Mouse (Mus musculus) CD4-positive, CD25-positive, alpha-beta regulatory T cell, adult 4 months (primary cell): ENCODE data around the gene Cyp2f2. TPM values are rescaled to one million over a fixed set of nuclear protein-coding genes. Genes with fewer than 3 reads are reported as not detected.

Source experiments
- ATAC-seq: one replicate; pipeline ENCODE4 v1.8.0; 2017
- polyA plus RNA-seq, 2 experiments: library from polyadenylated mRNA; unstranded; fragments of 100-300 nt; shearing (Covaris generic); gene quantifications; one replicate each; pipeline ENCODE4 v1.2.1; 2017

Gene Cyp2f2
- not detected for polyA plus RNA-seq

DNA sequence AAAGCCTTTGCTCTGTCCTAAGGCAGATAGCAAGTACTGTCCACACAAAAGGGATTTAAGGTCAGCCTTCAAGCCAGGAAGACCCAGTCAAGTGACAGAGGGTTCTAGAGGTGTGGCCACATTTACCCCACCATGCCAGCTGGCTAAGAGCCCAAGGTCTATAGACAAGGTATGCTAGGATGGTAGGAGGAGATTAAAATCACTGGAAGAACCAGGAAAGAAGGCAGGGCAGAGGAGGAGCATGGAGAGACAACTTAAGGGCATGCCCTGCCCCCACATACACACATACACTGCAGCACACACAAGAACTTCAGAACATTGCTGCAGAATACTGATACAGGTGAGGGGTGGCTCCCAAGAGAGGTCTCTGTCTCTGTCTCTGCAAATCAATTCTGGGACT lies at the start of gene Cyp2f2:
Gene Cyp2f2 (plus strand): TSS at position 234 of the 400 bp plus-strand sequence.
- no peak for ATAC-seq

DNA sequence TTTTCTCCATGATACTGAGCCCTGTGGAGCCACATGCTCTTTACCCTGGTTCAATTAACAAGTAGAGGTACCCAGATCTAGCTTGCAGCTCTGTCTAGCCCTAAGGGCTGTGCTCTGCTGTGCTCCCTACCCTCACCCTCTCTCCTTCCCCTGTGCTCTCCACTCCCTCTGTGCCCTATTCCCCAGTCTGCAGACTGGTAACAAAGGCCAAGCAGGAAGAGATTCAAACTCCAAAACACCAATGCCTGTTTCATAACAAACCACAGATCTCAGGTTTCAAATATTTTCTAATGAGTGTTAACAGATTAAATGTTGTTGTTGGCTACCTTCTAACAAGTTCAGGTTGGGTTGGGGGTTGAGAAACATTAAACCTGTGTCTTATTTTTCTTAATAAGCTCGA lies 41.1 kb upstream of the Cyp2f2 start:
- ATAC-seq, result no peak

DNA sequence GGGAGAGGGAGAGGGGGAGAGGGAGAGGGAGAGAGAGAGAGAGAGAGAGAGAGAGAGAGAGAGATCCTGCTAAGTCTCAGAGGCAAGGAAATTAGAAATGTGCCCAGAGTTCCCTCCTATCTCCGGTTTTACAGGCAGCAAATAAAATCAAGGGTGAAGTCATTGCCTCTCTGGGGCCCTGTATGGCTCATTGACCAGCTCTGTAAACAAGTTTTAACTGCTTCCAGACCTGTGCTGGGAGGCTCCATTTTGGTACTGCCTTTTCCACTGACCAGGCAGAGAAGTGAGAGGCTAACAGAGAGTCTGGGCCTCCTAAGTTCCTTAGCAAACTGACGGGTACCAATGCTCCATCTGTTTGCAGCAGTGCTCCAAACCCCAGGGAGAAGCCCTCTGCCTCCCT lies 38.1 kb upstream of the Cyp2f2 start:
- no peak for ATAC-seq

DNA sequence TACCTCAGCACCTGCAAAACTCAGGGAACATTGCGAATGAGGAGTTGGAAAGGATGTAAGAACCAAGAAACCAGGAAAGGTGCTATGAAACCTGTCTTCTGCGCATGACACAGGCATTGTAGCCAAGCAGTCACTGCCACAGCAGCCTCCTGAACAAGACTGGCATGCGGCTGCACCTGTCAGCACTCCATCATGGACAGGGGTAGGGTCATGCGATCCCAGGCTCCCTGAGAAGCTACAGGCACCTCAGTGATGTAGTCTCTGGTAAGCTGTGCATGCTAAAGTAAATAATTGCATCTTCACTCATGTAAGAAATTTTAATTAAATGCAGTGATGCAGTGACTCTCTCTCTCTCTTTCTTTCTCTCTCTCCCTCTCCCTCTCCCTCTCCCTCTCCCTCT lies 28.7 kb upstream of the Cyp2f2 start:
- ATAC-seq, result no peak

DNA sequence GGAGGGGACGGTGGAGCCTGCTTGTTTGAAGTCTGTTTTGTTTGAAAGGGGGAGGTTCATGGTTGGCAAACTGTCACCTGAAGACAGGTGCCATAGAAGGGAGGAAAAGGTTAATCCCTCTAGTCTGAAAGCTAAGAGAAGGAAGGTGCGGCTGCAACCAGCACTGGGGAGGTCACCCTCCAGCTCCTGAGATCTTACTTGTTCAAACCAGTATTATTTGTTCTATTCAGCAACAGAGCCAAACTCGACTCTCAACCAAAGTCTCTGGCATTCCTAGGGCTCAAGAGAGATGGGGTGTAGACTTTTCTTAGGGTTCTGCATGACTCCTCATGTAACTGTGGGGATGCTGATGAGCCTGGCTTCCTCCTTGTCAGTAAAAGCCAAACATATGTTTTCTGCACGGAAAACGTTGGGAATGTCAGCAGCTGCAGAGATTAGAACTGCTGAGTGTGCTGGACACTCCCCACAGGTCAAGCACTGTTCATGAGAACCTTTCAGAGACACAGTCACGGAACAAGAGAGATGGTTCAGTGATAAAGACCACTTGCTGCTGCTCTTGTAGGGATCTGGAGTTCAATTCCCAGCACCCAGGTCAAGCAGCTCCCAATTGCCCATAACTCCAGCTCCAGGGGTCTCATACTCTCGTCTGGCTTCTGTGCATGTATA lies 27.5 kb upstream of the Cyp2f2 start:
- no peak for ATAC-seq

DNA sequence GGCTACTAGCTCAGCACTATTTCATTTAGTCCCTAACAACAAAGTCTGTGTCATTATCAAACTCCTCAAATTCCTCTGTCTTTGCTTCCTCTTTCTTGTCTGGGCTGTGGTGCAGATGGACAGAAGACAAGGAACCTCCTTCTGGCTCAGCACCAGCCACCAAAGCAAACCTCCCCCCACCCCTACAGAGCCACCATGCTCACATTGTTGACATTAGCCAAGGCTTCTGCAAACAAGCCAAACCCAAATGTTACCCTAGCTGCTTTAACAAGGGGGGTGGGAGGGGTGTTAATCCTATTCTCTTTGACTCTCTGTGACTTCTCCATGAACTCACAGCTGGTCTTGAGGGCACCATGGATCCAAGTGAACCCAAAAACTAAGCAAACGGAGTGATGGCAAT lies 26.8 kb upstream of the Cyp2f2 start:
- ATAC-seq, result no peak

DNA sequence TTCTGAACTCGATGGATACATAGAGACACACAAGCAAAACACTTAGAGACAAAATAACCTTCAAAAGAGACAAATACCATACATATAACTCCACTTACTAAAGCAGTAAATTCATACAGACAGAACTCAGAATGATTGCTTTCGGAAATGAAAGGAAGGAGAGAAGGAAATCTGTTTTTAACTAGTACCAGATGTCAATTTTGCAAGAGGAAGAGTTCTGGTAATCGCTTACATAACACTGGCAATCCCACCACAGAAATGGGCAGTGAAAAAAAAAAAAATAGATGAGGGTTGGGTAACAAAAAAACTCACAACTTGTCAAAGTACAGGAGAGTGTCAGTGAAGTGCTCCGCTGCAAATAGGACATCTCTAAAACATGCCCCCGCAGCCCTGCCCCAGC lies 14.8 kb upstream of the Cyp2f2 start:
- ATAC-seq, result no peak

DNA sequence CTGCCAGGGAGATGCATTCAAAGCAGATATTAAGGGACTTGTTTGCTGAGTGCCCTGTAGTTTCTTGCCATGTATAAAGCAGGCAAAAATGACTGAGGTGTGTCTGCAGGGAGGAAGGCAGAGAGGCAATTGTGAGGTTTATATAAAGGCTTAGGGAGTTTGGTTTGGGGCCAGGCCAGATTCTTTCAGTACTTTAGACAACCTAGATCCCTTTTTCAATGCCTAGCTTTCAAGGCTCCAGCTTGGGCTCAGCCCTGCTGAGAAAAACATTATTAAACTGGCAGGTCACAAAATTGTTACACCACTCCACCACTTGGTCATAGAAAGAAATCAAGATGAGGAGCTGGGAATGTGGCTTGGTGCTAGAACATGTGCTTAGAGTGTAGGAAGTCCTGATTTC lies 9.4 kb upstream of the Cyp2f2 start:
- no peak for ATAC-seq

DNA sequence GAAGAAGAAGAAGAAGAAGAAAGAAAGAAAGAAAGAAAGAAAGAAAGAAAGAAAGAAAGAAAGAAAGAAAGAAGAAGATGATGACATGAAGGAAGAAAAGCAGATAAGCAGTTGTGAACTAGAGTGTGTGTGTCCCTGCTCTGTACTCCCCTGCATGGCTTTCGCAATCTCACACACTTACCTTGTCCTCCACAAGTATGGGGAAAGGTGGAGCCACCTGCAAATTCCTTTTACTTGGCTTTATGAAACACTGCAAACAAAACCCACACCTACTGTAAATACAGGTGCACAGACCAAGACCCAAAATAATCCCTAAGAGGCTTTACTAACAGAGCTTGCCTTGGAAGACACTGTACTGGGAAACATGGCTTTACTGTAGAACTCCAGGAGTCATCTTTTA lies 8.7 kb upstream of the Cyp2f2 start:
- ATAC-seq, result no peak

DNA sequence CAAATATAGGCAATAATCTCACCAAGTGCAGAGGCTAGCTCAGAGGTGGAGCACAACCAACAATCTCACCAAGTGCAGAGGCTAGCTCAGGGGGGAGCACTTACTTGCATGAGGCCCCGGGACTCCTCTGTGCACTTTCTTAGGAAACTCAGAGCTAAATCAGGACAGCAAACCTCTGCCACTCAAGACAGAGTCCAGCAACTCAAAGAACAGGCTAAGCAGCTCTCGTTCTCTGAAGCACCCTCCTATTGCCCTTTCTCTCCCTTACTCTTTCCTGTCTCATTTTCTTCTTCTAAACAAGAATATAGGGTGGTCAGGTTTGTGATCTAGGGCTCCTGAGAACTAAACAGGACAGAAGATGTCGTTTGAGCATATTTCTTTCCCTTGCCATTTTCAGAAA lies 7.7 kb upstream of the Cyp2f2 start:
- no peak for ATAC-seq

DNA sequence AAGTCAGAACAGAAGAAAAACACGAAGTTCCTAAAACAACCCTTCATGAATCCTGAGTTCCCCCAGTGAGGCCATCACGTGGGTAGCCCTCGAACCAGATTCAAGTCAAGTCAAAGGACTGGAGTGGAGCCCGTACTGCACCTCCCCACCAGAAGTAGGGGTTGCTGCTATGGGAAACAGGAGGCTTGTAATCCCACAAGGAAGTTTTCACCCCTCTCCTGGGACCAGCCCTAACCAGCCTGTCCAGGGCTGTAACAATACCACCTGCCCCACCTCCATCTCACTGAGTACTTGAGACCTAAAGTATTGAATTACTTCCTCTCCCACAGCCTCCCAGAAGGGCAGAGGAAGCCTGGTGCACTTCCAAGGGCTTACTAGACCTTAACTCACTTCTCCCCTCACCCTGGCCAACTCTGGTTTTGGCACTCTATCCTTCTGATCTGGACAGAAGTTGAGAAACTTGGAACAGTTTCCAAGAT lies 1.6 kb upstream of the Cyp2f2 start:
- ATAC-seq, result no peak

DNA sequence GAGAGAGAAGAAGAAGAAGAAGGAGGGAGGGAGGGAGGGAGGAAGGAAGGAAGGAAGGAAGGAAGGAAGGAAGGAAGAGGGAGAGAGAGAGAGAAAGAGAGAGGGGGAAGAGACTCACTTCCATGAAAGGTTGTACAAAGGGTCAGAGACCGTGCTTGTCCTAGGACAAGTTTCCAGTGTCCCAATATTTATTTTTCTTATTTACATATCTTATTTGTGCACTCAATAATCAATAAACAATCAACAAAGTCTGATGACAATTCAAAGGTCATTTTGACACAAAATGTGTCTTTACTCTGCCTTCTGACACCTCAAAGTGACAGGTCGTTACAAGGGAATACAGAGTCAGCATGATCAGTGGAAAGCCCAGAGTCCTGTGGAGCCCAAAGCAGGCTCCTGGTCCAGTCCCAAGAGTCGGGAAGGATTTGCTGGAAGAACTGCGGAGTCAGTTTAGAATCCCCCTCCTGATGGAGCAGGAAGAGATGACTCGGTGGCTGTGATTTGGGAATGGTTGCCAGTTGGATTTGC lies 4.7 kb downstream of the Cyp2f2 start:
- no peak for ATAC-seq

DNA sequence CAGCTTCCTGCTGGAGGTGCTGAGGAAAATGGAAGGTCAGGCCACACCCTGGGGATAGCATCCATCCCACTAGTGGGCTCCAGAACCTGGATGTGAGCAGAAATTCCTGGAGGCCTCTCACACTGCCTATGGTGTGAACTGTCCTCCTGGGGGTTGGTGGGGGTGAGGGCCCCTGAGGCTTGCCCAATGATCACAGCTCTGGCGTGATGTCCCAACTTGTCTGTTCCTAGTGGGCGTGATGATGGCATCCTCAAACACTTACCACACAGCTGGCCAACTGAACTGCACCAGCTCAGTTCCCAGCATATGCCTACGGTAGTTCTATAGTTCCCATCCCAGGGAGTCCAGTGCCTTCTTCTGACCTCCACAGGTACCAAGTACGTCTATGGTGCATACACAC lies 5.3 kb downstream of the Cyp2f2 start:
- no peak for ATAC-seq

DNA sequence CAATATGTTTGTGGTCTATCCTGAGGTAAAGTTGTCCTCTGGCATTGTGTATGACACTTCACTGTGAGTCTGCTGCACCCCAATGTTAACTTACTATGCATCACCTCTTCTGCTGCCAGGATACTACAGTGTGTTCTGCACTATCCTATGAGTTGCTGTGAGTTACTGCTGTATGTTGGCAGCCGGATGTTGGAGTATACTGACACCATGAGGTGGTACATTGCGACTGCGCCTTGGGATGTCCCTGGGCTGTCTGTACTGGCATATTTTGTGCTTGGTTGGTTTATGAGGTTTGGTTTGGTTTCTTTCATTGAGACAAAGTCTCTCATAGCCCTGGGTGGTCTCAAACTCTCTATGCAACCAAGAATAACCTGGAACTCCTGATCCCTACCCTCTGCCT lies 8.5 kb downstream of the Cyp2f2 start:
- ATAC-seq, result no peak

DNA sequence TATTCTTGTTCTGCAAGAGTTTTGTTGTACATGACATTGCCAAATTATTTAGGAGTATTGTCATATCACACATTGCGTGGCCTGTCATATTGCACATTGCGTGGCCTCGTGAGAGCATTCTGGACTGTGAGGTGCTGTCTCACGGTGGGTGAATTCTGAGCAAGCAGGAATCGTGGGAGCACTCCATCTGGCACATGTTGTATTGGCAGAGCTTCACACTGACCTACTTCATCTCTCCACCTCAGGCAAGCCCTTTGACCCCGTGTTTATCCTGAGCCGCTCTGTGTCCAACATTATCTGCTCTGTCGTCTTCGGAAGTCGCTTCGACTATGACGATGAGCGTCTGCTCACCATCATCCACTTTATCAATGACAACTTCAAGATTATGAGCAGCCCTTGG lies 9.2 kb downstream of the Cyp2f2 start:
- no peak for ATAC-seq

DNA sequence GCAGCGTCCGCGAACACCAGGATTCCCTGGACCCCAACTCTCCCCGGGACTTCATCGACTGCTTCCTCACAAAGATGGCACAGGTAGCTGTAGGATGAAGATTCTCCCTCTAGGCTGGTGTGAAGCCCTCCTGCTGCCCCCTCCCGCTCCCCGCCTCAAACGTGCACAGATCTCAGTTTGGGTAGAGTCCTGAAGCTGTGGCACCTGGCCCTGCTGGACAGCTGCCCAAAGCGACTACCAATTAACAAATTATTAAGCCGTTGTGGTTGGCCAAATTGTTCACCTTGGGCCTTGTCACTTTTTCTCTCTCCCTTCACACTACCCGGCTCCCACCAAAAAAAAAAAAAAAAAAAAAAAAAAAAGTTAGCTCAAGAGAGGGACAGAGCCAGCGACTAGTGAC lies 10.1 kb downstream of the Cyp2f2 start:
- no peak for ATAC-seq

DNA sequence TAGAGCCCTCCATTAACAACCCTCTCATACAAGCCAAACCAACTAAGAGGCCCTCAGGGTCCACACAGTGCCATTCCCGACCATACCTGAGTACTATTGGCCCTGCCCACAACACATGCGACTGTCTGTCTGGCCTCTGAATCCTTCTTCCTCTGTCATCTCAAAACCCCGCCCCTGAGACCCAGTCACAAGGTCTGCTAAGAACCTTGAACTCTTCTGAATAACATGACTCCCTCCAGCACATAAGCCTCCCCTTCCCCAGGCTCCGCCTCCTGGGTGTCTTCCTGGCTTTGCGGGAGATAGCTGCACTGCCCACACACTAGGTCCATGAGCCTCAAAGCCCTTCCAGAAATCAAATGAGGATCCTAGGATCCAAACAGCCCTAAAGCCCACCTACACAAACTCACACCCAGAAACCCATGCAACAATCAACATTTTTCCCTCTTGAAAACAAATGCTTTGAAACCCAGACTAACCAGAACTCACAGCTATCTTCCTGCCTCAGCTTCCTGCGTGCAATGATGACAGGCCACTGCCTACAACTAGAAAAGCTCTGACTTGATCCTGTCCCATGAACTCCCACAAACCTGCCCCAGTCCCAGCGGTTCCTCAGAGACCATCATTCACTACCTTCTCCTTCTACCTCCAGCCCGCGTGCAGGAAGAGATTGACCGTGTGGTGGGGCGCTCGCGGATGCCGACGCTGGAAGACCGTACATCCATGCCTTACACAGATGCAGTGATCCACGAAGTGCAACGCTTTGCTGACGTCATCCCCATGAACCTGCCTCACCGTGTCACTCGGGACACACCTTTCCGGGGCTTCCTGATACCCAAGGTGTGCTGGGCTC lies 11.0 kb downstream of the Cyp2f2 start:
- ATAC-seq, result no peak

DNA sequence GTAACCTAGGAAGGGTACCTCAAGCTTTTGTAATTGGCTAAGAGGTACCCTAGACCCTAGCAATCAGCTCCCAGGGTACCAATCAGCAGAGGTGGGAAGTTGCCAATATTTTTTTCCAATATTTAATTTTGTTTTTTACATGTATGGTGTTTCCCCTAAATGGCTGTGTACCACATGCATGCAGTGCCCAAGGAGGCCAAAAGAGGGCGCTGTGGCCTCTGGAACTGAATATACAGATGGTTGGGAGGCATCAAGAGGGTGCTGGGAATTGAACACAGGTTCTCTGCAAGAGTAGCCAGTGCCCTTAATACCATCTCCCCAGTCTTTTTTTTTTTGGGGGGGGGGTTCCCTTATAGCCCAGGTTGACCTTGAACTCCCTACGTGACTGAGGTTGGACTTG lies 11.7 kb downstream of the Cyp2f2 start:
- no peak for ATAC-seq

DNA sequence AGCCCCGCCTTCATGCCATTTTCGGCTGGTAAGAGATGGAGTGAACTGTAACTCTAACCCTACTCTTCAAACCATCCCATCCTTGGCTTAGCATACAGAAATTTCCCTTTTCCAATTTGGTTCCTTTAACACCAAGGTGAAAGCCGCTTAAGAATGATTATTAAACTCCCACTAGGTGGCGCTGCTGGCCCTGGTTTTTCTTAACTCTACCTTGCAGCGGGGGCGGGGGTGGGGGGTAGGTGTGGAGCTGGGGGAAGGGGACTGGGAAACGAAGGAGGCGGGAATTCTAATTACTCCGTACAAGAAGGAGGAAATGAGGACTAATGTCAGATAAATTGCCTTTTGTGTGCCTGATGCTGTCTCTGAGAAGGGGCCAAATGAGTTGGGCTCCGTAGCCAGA lies 12.9 kb downstream of the Cyp2f2 start:
- ATAC-seq, result no peak

DNA sequence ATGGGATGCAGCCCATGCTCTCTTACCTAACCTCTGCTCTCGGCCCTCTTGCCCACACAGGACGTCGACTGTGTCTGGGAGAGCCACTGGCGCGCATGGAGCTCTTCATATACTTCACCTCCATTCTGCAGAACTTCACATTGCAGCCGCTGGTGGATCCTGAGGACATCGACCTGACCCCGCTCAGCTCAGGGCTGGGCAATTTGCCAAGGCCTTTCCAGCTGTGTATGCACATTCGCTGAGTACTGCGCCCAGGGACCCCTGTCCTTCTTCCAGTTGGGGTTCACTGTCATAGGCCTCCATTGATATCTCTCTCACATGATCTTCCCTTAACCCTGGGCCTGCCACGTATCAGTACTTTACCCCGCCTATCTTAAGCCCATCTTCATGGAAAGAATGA lies 13.4 kb downstream of the Cyp2f2 start:
- ATAC-seq, result no peak

DNA sequence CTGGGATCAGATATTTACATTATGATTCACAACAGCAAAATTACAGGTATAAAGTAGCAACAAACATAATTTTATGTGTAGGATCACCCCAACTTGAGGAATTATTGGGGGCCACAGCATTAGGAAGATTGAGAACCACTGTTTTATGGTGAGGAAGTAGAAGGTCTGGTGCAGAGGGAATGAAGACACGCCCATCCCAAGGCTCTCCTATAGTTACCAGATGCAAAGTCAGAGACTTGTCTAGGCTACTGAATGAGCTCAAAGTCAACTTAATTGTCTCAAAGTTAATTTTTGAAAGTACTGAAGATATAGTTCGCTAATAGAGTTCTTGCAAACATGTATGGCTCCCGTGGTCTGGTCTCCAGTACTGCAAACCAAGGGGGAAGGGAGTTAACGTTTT lies 14.0 kb downstream of the Cyp2f2 start:
- no peak for ATAC-seq

DNA sequence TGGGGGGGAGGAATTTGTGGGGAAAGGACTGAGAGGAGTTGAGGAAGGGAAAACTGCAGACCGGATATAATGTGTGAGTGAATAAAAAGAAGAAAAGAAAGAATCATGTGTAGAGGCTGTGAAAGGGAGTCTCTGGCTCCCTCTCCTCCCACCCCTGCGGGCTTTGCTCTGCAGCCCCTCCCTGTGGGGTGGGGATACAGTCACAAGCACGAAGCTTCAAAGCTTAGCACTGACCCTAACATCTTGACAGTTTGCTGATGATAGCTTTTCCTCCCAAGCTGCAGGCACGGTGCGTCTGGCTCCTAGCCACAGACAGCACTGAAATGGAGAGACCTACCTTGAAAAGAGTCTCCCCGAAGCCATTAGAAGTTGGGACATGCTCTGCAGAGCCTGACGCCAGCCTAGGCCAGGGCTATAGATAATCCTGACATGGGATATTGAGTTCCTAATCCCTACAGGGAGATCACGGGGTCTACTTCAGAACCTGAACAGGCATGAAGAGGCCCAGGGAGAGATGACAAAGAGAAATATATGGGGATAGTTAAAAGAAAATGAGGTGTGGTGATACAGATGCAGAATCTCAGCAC lies 16.8 kb downstream of the Cyp2f2 start:
- no peak for ATAC-seq

DNA sequence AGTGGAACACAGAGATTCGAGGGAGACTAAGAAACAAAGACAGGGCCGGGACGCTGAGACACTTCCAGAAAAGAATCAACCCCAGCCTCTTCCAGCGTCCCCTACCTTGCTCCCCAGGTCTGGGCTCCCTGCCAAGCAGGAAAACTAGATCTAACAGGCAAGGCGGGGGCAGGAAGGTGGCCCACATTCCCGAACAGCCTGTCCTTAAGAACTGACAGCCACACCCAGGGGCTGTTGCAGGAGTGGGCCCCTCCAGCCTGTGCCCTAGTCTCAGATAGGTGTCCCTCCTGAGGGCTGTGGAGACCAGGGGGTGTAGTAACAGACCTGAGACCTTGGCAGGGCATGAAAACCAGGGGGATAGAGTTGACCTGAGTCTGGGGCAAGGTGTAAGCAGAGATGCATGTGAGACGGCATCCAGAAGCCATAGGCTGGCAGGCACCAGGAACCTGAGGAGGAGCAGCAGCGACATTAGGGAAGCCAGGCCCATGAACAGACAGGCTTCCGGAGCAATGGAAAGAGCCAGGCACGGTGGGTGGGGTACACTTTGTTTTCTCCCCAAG lies 33.6 kb downstream of the Cyp2f2 start, which contains the start of gene Cyp2t4:
Gene Cyp2t4 (plus strand): TSS at position 510 of the 560 bp plus-strand sequence.
- ATAC-seq, result no peak
